Mouse (Mus musculus) frontal cortex, postnatal 10 days (tissue): ENCODE measurements around the gene Gtf3c2.

Source experiments
- DNase-seq, 2 experiments: peaks; one replicate each; pipeline ENCODE4 v3.0.0; 2022; ENCODE audit warnings: low spot score in 2 of 2, mixed read lengths in 1 of 2

Gtf3c2 gene

GRCm38 (mm10) chr5:31198170-31198569 is 18.2 kb upstream of the Gtf3c2 start:
- DNase-seq = no peak

- DNase-seq = no peak
These were observed 17.1 kb upstream of the Gtf3c2 start for GRCm38 (mm10) chr5:31197072-31197471.

GRCm38 (mm10) chr5:31196207-31196606 is 16.3 kb upstream of the Gtf3c2 start:
- DNase-seq = no peak

- DNase-seq = no peak
These were observed 15.7 kb upstream of the Gtf3c2 start for GRCm38 (mm10) chr5:31195671-31196070.

GRCm38 (mm10) chr5:31194486-31195485 is 14.8 kb upstream of the Gtf3c2 start:
- DNase-seq = no peak

- peak in 1 of 2 experiments; percentile 20 for DNase-seq
These were observed 13.8 kb upstream of the Gtf3c2 start for GRCm38 (mm10) chr5:31193631-31194281.

- DNase-seq = peak; percentile 98 to 99
These were observed 13.1 kb upstream of the Gtf3c2 start, which contains the start of the genes Snx17 and Eif2b4 for GRCm38 (mm10) chr5:31192939-31193630. Gene Snx17, plus strand, starts transcription at chr5:31193227. Gene Eif2b4, minus strand, starts transcription at chr5:31193430.

- no peak for DNase-seq
These were observed 12.3 kb upstream of the Gtf3c2 start for GRCm38 (mm10) chr5:31192045-31192938.

GRCm38 (mm10) chr5:31190201-31190600 is 10.3 kb upstream of the Gtf3c2 start:
- DNase-seq = no peak

- no peak for DNase-seq
These were observed 8.4 kb upstream of the Gtf3c2 start for GRCm38 (mm10) chr5:31188223-31188840.

- no peak for DNase-seq
These were observed 3.7 kb upstream of the Gtf3c2 start for GRCm38 (mm10) chr5:31183678-31184077.

GRCm38 (mm10) chr5:31181183-31181770 is 1.3 kb upstream of the Gtf3c2 start:
- no peak for DNase-seq

GRCm38 (mm10) chr5:31179301-31179765 is 611 bp downstream of the Gtf3c2 start:
- peak in 1 of 2 experiments; percentile 53 for DNase-seq

GRCm38 (mm10) chr5:31168630-31169029 is 11.3 kb downstream of the Gtf3c2 start:
- no peak for DNase-seq

- no peak for DNase-seq
These were observed 15.1 kb downstream of the Gtf3c2 start for GRCm38 (mm10) chr5:31164878-31165277.

GRCm38 (mm10) chr5:31162462-31162861 is 17.5 kb downstream of the Gtf3c2 start:
- no peak for DNase-seq

GRCm38 (mm10) chr5:31154152-31154553 is 25.8 kb downstream of the Gtf3c2 start, which contains the start of gene Mpv17:
Gene Mpv17, minus strand, starts transcription at chr5:31154251.
- peak; percentile 76 to 77 for DNase-seq

GRCm38 (mm10) chr5:31153516-31154151 is 26.3 kb downstream of the Gtf3c2 start:
- no peak for DNase-seq

- no peak for DNase-seq
These were observed 28.2 kb downstream of the Gtf3c2 start for GRCm38 (mm10) chr5:31151746-31152145.
